Mouse (Mus musculus) liver, embryonic 11.5 days (tissue): ENCODE results near the gene Dse. TPM values are rescaled to one million over a fixed set of nuclear protein-coding genes. Genes with fewer than 3 reads are reported as not detected.

Experiments used
- ATAC-seq: fragments of 200-750 bp; cut with Nextera tagmentation; replicated peaks from 2 replicates; pipeline ENCODE4 v1.8.0; 2017; ENCODE audit warnings: moderate number of reproducible peaks, mild to moderate bottlenecking, moderate TSS enrichment, moderate library complexity; ENCODE audit not compliant: low FRiP score
- DNase-seq: peaks from one replicate; pipeline ENCODE4 v3.0.0-alpha.2; 2017; ENCODE audit warnings: low spot score
- H3K27ac ChIP-seq: fragments of 300-500 bp; sonication (generic); 2 replicates; pipeline ENCODE4 v1.5.1; 2014; ENCODE audit warnings: mild to moderate bottlenecking, low read depth, low read length, control low read depth
- H3K27me3 ChIP-seq: fragments of 300-500 bp; sonication (generic); replicated peaks from 2 replicates; pipeline ENCODE4 v1.6.1; 2014; ENCODE audit warnings: low read length, mixed read lengths; ENCODE audit not compliant: control insufficient read depth, insufficient read depth
- H3K36me3 ChIP-seq: fragments of 300-500 bp; sonication (generic); 2 replicates; pipeline ENCODE4 v1.6.1; 2014; ENCODE audit warnings: mild to moderate bottlenecking, low read length, moderate library complexity, mixed read lengths; ENCODE audit not compliant: control insufficient read depth, insufficient read depth
- H3K4me1 ChIP-seq: fragments of 300-500 bp; sonication (generic); replicated peaks from 2 replicates; pipeline ENCODE4 v1.6.1; 2014; ENCODE audit warnings: low read length, mixed read lengths; ENCODE audit not compliant: control insufficient read depth, insufficient read depth
- H3K4me2 ChIP-seq: fragments of 300-500 bp; sonication (generic); 2 replicates; pipeline ENCODE4 v1.6.1; 2014; ENCODE audit warnings: mild to moderate bottlenecking, control low read depth, moderate library complexity
- H3K4me3 ChIP-seq: fragments of 300-500 bp; sonication (generic); 2 replicates; pipeline ENCODE4 v1.5.1; 2014; ENCODE audit warnings: low read depth, low read length, control low read depth
- H3K9ac ChIP-seq: fragments of 300-500 bp; sonication (generic); 2 replicates; pipeline ENCODE4 v1.6.1; 2014; ENCODE audit warnings: low read depth, low read length, control low read depth
- H3K9me3 ChIP-seq: fragments of 300-500 bp; sonication (generic); 2 replicates; pipeline ENCODE4 v1.6.1; 2016; ENCODE audit warnings: low read length, inconsistent platforms, mixed read lengths; ENCODE audit not compliant: control insufficient read depth
- WGBS: fragments of 180-500 bp; shearing (Covaris S2); extraction: QIAGEN DNeasy Blood & Tissue Kit; methylation state at CpG from one replicate; pipeline ENCODE4 v1.1.7; 2014; 5-methylcytosine and 5-hydroxymethylcytosine counted together
- polyA plus RNA-seq: library from polyadenylated mRNA; unstranded; fragments of >200 nt; fragmentation: Nextera tagmentation; extraction: Ambion mirVana; gene quantifications from 2 replicates; pipeline ENCODE4 v1.2.1, GENCODE M21; 2014

The Dse gene
- polyA plus RNA-seq, 1 experiment from 2014 or later: 14.9 TPM

- H3K4me3 ChIP-seq: no peak overlapping the region
- ATAC-seq: no peak
- no peak overlapping the region for H3K4me2 ChIP-seq
Measured at GRCm38 (mm10) chr10:34209951-34210350, 2.4 kb upstream of the Dse start.

GRCm38 (mm10) chr10:34208031-34208430 is 516 bp upstream of the Dse start:
- no peak overlapping the region for H3K27ac ChIP-seq
- no peak overlapping the region for H3K9ac ChIP-seq
- ATAC-seq: no peak

More at GRCm38 (mm10) chr10:34209951-34210350, 2.4 kb upstream of the Dse start:
- H3K27ac ChIP-seq: no peak overlapping the region
- no peak overlapping the region for H3K9ac ChIP-seq
- DNase-seq: no peak
- no peaks in the 10 kb centered on the region for H3K4me1 ChIP-seq
- no peaks in the 10 kb centered on the region for H3K9me3 ChIP-seq
- H3K27me3 ChIP-seq: peaks cover 12% of the 10 kb centered on the region
- H3K36me3 ChIP-seq: no peaks in the 10 kb centered on the region

GRCm38 (mm10) chr10:34206783-34207502 is 572 bp downstream of the Dse start:
- no peaks in the 10 kb centered on the region for H3K4me1 ChIP-seq
- no peaks in the 10 kb centered on the region for H3K9me3 ChIP-seq
- DNase-seq: peak; percentile 75
- ATAC-seq: peak; percentile 82
- H3K36me3 ChIP-seq: no peaks in the 10 kb centered on the region
- H3K4me3 ChIP-seq: peak overlapping the region; percentile 68
- peak overlapping the region; percentile 84 for H3K27ac ChIP-seq
- WGBS: under 1% methylated on average over 65 of the region's 65 CpGs
- H3K4me2 ChIP-seq: peak overlapping the region; percentile 92
- H3K9ac ChIP-seq: peak overlapping the region; percentile 74
- peaks cover 12% of the 10 kb centered on the region for H3K27me3 ChIP-seq

More at GRCm38 (mm10) chr10:34208031-34208430, 516 bp upstream of the Dse start:
- H3K4me1 ChIP-seq: no peaks in the 10 kb centered on the region
- no peaks in the 10 kb centered on the region for H3K9me3 ChIP-seq
- H3K36me3 ChIP-seq: no peaks in the 10 kb centered on the region
- peak overlapping the region; percentile 92 for H3K4me2 ChIP-seq
- 17% methylated on average over 13 of the region's 13 CpGs for WGBS
- H3K27me3 ChIP-seq: peaks cover 12% of the 10 kb centered on the region
- peak overlapping the region; percentile 68 for H3K4me3 ChIP-seq
- no peak for DNase-seq

GRCm38 (mm10) chr10:34206436-34206782 is 1.1 kb downstream of the Dse start:
- Histone ChIP-seq H3K36me3 (no peaks in the 10 kb centered on the region), H3K4me3 (peak overlapping the region; percentile 68), H3K9ac (peak overlapping the region; percentile 74), H3K27ac (peak overlapping the region; percentile 84; the same call in 1 of the 2 replicates), H3K4me1 (no peaks in the 10 kb centered on the region), H3K27me3 (peaks cover 12% of the 10 kb centered on the region), H3K4me2 (peak overlapping the region; percentile 92), H3K9me3 (no peaks in the 10 kb centered on the region)
- DNase-seq: peak; percentile 60
- 2% methylated on average over 15 of the region's 15 CpGs for WGBS
- ATAC-seq: no peak; the same call in 1 of the 2 replicates

- Histone ChIP-seq H3K36me3 (no peaks in the 10 kb centered on the region), H3K9me3 (no peaks in the 10 kb centered on the region), H3K9ac (no peak overlapping the region), H3K4me3 (no peak overlapping the region), H3K4me2 (peak overlapping the region; percentile 92), H3K4me1 (no peaks in the 10 kb centered on the region), H3K27ac (no peak overlapping the region), H3K27me3 (peaks cover 12% of the 10 kb centered on the region)
- DNase-seq (no peak), ATAC-seq (no peak)
- 88% methylated on average over 1 of the region's 1 CpGs for WGBS
Measured at GRCm38 (mm10) chr10:34205825-34206224, 1.7 kb downstream of the Dse start.

- WGBS: 79% methylated on average over 1 of the region's 1 CpGs
- no peak for DNase-seq
Measured at GRCm38 (mm10) chr10:34200689-34201088, 6.8 kb downstream of the Dse start.

GRCm38 (mm10) chr10:34198574-34198973 is 8.9 kb downstream of the Dse start:
- Histone ChIP-seq H3K27me3 (no peaks in the 10 kb centered on the region), H3K4me1 (peaks cover 12% of the 10 kb centered on the region; the same call in 1 of the 2 replicates), H3K27ac (peak overlapping the region; percentile 52), H3K9me3 (no peaks in the 10 kb centered on the region), H3K36me3 (no peaks in the 10 kb centered on the region), H3K9ac (no peak overlapping the region), H3K4me3 (no peak overlapping the region), H3K4me2 (peak overlapping the region; percentile 20; the same call in 1 of the 2 replicates)
- WGBS: 57% methylated on average over 3 of the region's 3 CpGs
- DNase-seq (no peak), ATAC-seq (no peak)

More at GRCm38 (mm10) chr10:34200689-34201088, 6.8 kb downstream of the Dse start:
- Histone ChIP-seq H3K4me3 (no peak overlapping the region), H3K27me3 (no peaks in the 10 kb centered on the region), H3K27ac (no peak overlapping the region), H3K9ac (no peak overlapping the region), H3K4me2 (no peak overlapping the region), H3K9me3 (no peaks in the 10 kb centered on the region), H3K36me3 (no peaks in the 10 kb centered on the region), H3K4me1 (peaks cover 12% of the 10 kb centered on the region; the same call in 1 of the 2 replicates)
- no peak for ATAC-seq

- WGBS: 16% methylated on average over 3 of the region's 3 CpGs
- Histone ChIP-seq H3K9me3 (no peaks in the 10 kb centered on the region), H3K4me1 (peaks cover 12% of the 10 kb centered on the region; the same call in 1 of the 2 replicates), H3K36me3 (no peaks in the 10 kb centered on the region), H3K27ac (peak overlapping the region; percentile 52; the same call in 1 of the 2 replicates), H3K27me3 (no peaks in the 10 kb centered on the region), H3K4me2 (peak overlapping the region; percentile 20; the same call in 1 of the 2 replicates), H3K9ac (no peak overlapping the region), H3K4me3 (no peak overlapping the region)
- ATAC-seq (peak; percentile 79), DNase-seq (no peak)
Measured at GRCm38 (mm10) chr10:34198061-34198460, 9.5 kb downstream of the Dse start.

GRCm38 (mm10) chr10:34197269-34197668 is 10.2 kb downstream of the Dse start:
- WGBS: 51% methylated on average over 3 of the region's 3 CpGs
- Histone ChIP-seq H3K9me3 (no peaks in the 10 kb centered on the region), H3K4me3 (no peak overlapping the region), H3K36me3 (no peaks in the 10 kb centered on the region), H3K27me3 (no peaks in the 10 kb centered on the region), H3K4me1 (peaks cover 12% of the 10 kb centered on the region; the same call in 1 of the 2 replicates), H3K9ac (no peak overlapping the region), H3K4me2 (no peak overlapping the region), H3K27ac (no peak overlapping the region)
- DNase-seq (no peak), ATAC-seq (no peak)
